Comparison of ENCODE assay signal across 13 mouse cellular contexts in the genomic region with DNA sequence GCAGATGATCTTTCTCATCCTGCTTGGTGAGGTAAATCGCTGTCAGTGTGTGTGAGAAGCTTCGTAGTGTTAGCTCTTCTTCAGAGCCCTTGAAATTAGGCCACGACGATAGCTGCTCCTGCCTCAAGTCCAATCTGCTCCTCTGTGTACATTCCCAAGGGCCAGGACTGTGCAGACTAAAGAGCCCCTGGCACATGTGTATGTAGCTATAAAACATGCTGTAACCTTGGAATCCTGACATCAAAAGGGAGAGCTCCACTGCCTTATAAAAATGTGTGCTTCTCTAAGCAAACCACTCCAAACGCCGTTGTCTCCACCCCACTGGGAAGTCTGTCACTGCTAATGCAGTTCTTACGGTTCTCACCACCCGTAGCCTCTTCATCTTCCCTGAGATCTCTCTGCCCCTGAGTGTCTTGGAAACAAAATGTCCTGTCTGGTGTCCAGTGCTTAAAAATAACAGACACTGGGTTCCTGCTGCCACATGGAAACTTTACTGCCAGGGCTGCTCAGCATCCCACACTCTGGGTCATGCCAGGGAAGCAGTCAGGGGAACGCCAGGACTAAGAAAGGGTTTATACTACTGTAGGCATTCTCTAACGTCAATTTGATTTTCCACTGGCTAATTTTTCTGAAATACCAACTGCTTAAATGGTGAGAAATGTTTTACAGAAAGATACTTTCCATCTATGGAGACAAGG.
DNase-seq lines count a peak whose midpoint lies in the region; ATAC-seq and TF ChIP-seq lines count a peak whose summit lies in the region.
"Had no signal": no experiment of that assay in that cellular context is flagged by ENCODE, and none has a peak within 500 bp of the region (broad histone marks: within the 10 kb centered on the region; RNA-seq: fewer than 3 reads in every experiment).

No protein-coding gene starts in this region.

- peak; percentile 56; the same call in 1 of the 2 replicates for ATAC-seq in neural tube, embryonic 14.5 days (ENCODE audit: low read depth)
- no peak for ATAC-seq in CD4-positive, CD25-positive, alpha-beta regulatory T cell, adult 4 months
- ATAC-seq: forebrain, embryonic 16.5 days had no signal

- no peak overlapping the region for H3K4me2 ChIP-seq in neural tube, embryonic 14.5 days (ENCODE audit: low read depth, low read length)

- H3K9me3 ChIP-seq in neural tube, embryonic 14.5 days (ENCODE audit: control insufficient read depth, low read length): no peaks in the 10 kb centered on the region

- H3K27me3 ChIP-seq in neural tube, embryonic 14.5 days (ENCODE audit: control insufficient read depth, insufficient read depth, low read length): no peaks in the 10 kb centered on the region

- H3K9ac ChIP-seq in neural tube, embryonic 14.5 days (replicated peaks; ENCODE audit: low read depth, low read length): no peak overlapping the region
- H3K9ac ChIP-seq: liver, embryonic 14.5 days had no signal

- no peaks in the 10 kb centered on the region for H3K36me3 ChIP-seq in neural tube, embryonic 14.5 days (ENCODE audit: control insufficient read depth, insufficient read depth, low read length)

- H3K27ac ChIP-seq in neural tube, embryonic 14.5 days (ENCODE audit: low read depth, low read length): no peak overlapping the region
- H3K27ac ChIP-seq: left cerebral cortex, adult 2 months; liver, embryonic 14.5 days had no signal

- TF ChIP-seq POLR2A in lung, adult 2 months (IDR thresholded peaks at IDR 0.05; ENCODE audit: borderline replicate concordance, extremely low read depth, low read depth, low read length): no peak

- no peak for TF ChIP-seq CTCF in lung, adult 2 months (IDR thresholded peaks at IDR 0.05; ENCODE audit: insufficient read depth, low read length)

- H3K4me3 ChIP-seq in lung, adult 2 months (replicated peaks; ENCODE audit: extremely low read depth, low read depth, low read length): no peak overlapping the region
- no peak overlapping the region for H3K4me3 ChIP-seq in neural tube, embryonic 14.5 days (ENCODE audit: low read depth, low read length)
- H3K4me3 ChIP-seq: left cerebral cortex, adult 2 months had no signal

- DNase-seq in heart, adult 8-10 months (ENCODE audit: low spot score): peak; percentile 3
- no peak for DNase-seq in heart, postnatal 4 days
- peak; percentile 16 for DNase-seq in lung, postnatal 36 days
- DNase-seq in lung, adult 2 months: no peak
- peak; percentile 6 for DNase-seq in brain, adult 2 months (ENCODE audit: low read depth, low spot score)
- DNase-seq: cerebellum, adult 9-10 months; embryo, embryonic 11 days; kidney, postnatal 4 days had no signal

- no peaks in the 10 kb centered on the region for H3K4me1 ChIP-seq in lung, adult 2 months (ENCODE audit: control insufficient read depth, insufficient read depth, low read length)
- peaks cover 16% of the 10 kb centered on the region; the same call in 1 of the 2 replicates for H3K4me1 ChIP-seq in neural tube, embryonic 14.5 days (ENCODE audit: control insufficient read depth, insufficient read depth, low read length)

- WGBS in lung, adult 2 months: 52% methylated on average over 10 of the region's 10 CpGs
- 40% methylated on average over 10 of the region's 10 CpGs for WGBS in neural tube, embryonic 14.5 days

Comparison
In these comparisons a context has a peak if more than half of its experiments do, and no peak if none do; other contexts are left out.
1. DNase-seq: peak in heart, adult 8-10 months (single experiment), lung, postnatal 36 days (single experiment) and brain, adult 2 months (single experiment); none in heart, postnatal 4 days (single experiment) and lung, adult 2 months (single experiment).